ENCODE assay signal across 8 mouse cellular contexts in genomic region chr13:23285191-23285920, GRCm38 (mm10). TPM values are rescaled to one million over a fixed set of nuclear protein-coding genes. Genes with fewer than 3 reads are reported as not detected.
DNase-seq lines count a peak whose midpoint lies in the region; ATAC-seq and TF ChIP-seq lines count a peak whose summit lies in the region.
"Had no signal": no experiment of that assay in that cellular context is flagged by ENCODE, and none has a peak within 500 bp of the region (broad histone marks: within the 10 kb centered on the region; RNA-seq: fewer than 3 reads in every experiment).

No protein-coding gene starts in this region.

- H3K4me1 ChIP-seq in lung, embryonic 15.5 days = peaks cover 4% of the 10 kb centered on the region
- H3K4me1 ChIP-seq in lung, adult 2 months (ENCODE audit: control insufficient read depth, insufficient read depth, low read length) = no peaks in the 10 kb centered on the region
- peaks cover 3% of the 10 kb centered on the region for H3K4me1 ChIP-seq in hindbrain, embryonic 11.5 days (replicated peaks; ENCODE audit: control insufficient read depth, insufficient read depth, low read length)
- H3K4me1 ChIP-seq in midbrain, embryonic 10.5 days = peaks cover 23% of the 10 kb centered on the region
- no peaks in the 10 kb centered on the region for H3K4me1 ChIP-seq in kidney, adult 2 months (ENCODE audit: control insufficient read depth, insufficient read depth, low read length)

- no peaks in the 10 kb centered on the region; the same call in 1 of the 2 replicates for H3K27me3 ChIP-seq in lung, embryonic 15.5 days
- peaks cover 7% of the 10 kb centered on the region; the same call in 1 of the 2 replicates for H3K27me3 ChIP-seq in hindbrain, embryonic 11.5 days (ENCODE audit: control insufficient read depth, insufficient read depth, low read length)
- H3K27me3 ChIP-seq in midbrain, embryonic 10.5 days (ENCODE audit: low read depth, poor library complexity, severe bottlenecking) = peaks cover 35% of the 10 kb centered on the region
- no peaks in the 10 kb centered on the region; the same call in 1 of the 2 replicates for H3K27me3 ChIP-seq in kidney, adult 2 months (replicated peaks; ENCODE audit: control insufficient read depth, insufficient read depth, low read length)

- no peak overlapping the region for H3K9ac ChIP-seq in lung, embryonic 15.5 days
- peak overlapping the region; percentile 38; the same call in 1 of the 2 replicates for H3K9ac ChIP-seq in hindbrain, embryonic 11.5 days (ENCODE audit: low read depth, low read length)

- no peak for TF ChIP-seq CTCF in lung, adult 2 months (IDR thresholded peaks at IDR 0.05; ENCODE audit: insufficient read depth, low read length)
- TF ChIP-seq CTCF in kidney, adult 2 months (conservative IDR thresholded peaks at IDR 0.05; ENCODE audit: insufficient read depth, insufficient read length, low read depth, low read length) = no peak

- no peak for TF ChIP-seq POLR2A in lung, adult 2 months (IDR thresholded peaks at IDR 0.05; ENCODE audit: borderline replicate concordance, extremely low read depth, low read depth, low read length)
- TF ChIP-seq POLR2A in kidney, adult 2 months (IDR thresholded peaks at IDR 0.05; ENCODE audit: low read depth, low read length) = no peak

- ATAC-seq in lung, embryonic 15.5 days (ENCODE audit: borderline replicate concordance, extremely low read depth, low FRiP score, low TSS enrichment) = peak; percentile 64; the same call in 1 of the 2 replicates
- ATAC-seq in common myeloid progenitor, adult 5-6 weeks (replicated peaks; ENCODE audit: low read depth, poor library complexity, severe bottlenecking) = peak; percentile 42
- ATAC-seq in hindbrain, embryonic 11.5 days (ENCODE audit: low FRiP score) = peak; percentile 84
- ATAC-seq in inflammation-experienced regulatory T-cells, adult 6 months = no peak

- H3K27ac ChIP-seq in lung, embryonic 15.5 days = no peak overlapping the region
- H3K27ac ChIP-seq in hindbrain, embryonic 11.5 days (ENCODE audit: low read depth, low read length) = no peak overlapping the region
- H3K27ac ChIP-seq in midbrain, embryonic 10.5 days (replicated peaks) = peak overlapping the region; percentile 42; the same call in 1 of the 2 replicates
- no peak overlapping the region for H3K27ac ChIP-seq in kidney, adult 2 months (ENCODE audit: insufficient read depth, low read depth, low read length)

- peak overlapping the region; percentile 85 for H3K4me2 ChIP-seq in lung, embryonic 15.5 days
- peak overlapping the region; percentile 55 for H3K4me2 ChIP-seq in hindbrain, embryonic 11.5 days (replicated peaks; ENCODE audit: low read depth, low read length)

- peak overlapping the region; percentile 46 for H3K4me3 ChIP-seq in lung, embryonic 15.5 days
- no peak overlapping the region for H3K4me3 ChIP-seq in lung, adult 2 months (replicated peaks; ENCODE audit: extremely low read depth, low read depth, low read length)
- H3K4me3 ChIP-seq in hindbrain, embryonic 11.5 days (ENCODE audit: low read depth, low read length) = peak overlapping the region; percentile 37
- peak overlapping the region; percentile 61 for H3K4me3 ChIP-seq in midbrain, embryonic 10.5 days
- H3K4me3 ChIP-seq in kidney, adult 2 months (ENCODE audit: insufficient read depth, low read depth, low read length) = no peak overlapping the region

- WGBS in lung, embryonic 15.5 days = 2% methylated on average over 22 of the region's 22 CpGs
- 8% methylated on average over 22 of the region's 22 CpGs for WGBS in lung, adult 2 months
- 1% methylated on average over 22 of the region's 22 CpGs for WGBS in hindbrain, embryonic 11.5 days
- 1% methylated on average over 22 of the region's 22 CpGs for WGBS in midbrain, embryonic 10.5 days
- WGBS in kidney, adult 2 months = 10% methylated on average over 22 of the region's 22 CpGs

- H3K36me3 ChIP-seq in lung, embryonic 15.5 days = no peaks in the 10 kb centered on the region
- no peaks in the 10 kb centered on the region for H3K36me3 ChIP-seq in hindbrain, embryonic 11.5 days (ENCODE audit: control insufficient read depth, insufficient read depth, low read length)
- no peaks in the 10 kb centered on the region for H3K36me3 ChIP-seq in midbrain, embryonic 10.5 days
- no peaks in the 10 kb centered on the region for H3K36me3 ChIP-seq in kidney, adult 2 months (ENCODE audit: control insufficient read depth, insufficient read depth, low read length)

- DNase-seq in lung, adult 2 months = no peak
- DNase-seq in hindbrain, embryonic 11.5 days (ENCODE audit: low spot score) = peak; percentile 60
- peak; percentile 51 for DNase-seq in midbrain, embryonic 10.5 days (ENCODE audit: low spot score)
- no peak for DNase-seq in kidney, adult 2 months

- no peaks in the 10 kb centered on the region for H3K9me3 ChIP-seq in lung, embryonic 15.5 days
- H3K9me3 ChIP-seq in hindbrain, embryonic 11.5 days (ENCODE audit: control insufficient read depth, low read length) = no peaks in the 10 kb centered on the region
- no peaks in the 10 kb centered on the region for H3K9me3 ChIP-seq in midbrain, embryonic 10.5 days (replicated peaks)

RNA-seq across cellular contexts. Expression of gene Vmn1r223, which starts 38.4 kb away (rescaled TPM):
- polyA plus RNA-seq in lung, embryonic 15.5 days (2015; fragmentation: Nextera tagmentation; extraction: Ambion mirVana) = not detected in 2 replicates
- not detected in 2 replicates for polyA plus RNA-seq in lung, adult 2 months (2012; rRNA removed)
- total RNA-seq in common myeloid progenitor, adult 5-6 weeks (2017) = not detected in 2 replicates
- polyA plus RNA-seq in hindbrain, embryonic 11.5 days (2014; fragmentation: Nextera tagmentation; extraction: Ambion mirVana) = not detected in 2 replicates
- not detected in 2 replicates for polyA plus RNA-seq in midbrain, embryonic 10.5 days (2016; fragmentation: Nextera tagmentation; extraction: Ambion mirVana)
- not detected for polyA plus RNA-seq in inflammation-experienced regulatory T-cells, adult 6 months (2017; shearing (Covaris generic))
- not detected in 2 replicates for polyA plus RNA-seq in kidney, adult 2 months (2012; rRNA removed)
- polyA plus RNA-seq: large intestine, adult 2 months had no signal

RNA-seq across cellular contexts. Expression of gene Vmn1r222, which starts 49.6 kb away (rescaled TPM):
- polyA plus RNA-seq in lung, embryonic 15.5 days (2015; fragmentation: Nextera tagmentation; extraction: Ambion mirVana) = not detected in 2 replicates
- not detected in 2 replicates for polyA plus RNA-seq in lung, adult 2 months (2012; rRNA removed)
- total RNA-seq in common myeloid progenitor, adult 5-6 weeks (2017) = not detected in 2 replicates
- not detected in 2 replicates for polyA plus RNA-seq in hindbrain, embryonic 11.5 days (2014; fragmentation: Nextera tagmentation; extraction: Ambion mirVana)
- not detected in 2 replicates for polyA plus RNA-seq in midbrain, embryonic 10.5 days (2016; fragmentation: Nextera tagmentation; extraction: Ambion mirVana)
- polyA plus RNA-seq in inflammation-experienced regulatory T-cells, adult 6 months (2017; shearing (Covaris generic)) = not detected
- polyA plus RNA-seq in kidney, adult 2 months (2012; rRNA removed) = not detected in 2 replicates
- polyA plus RNA-seq: large intestine, adult 2 months had no signal

Comparison
In these comparisons a context has a peak if more than half of its experiments do, and no peak if none do; other contexts are left out.
1. H3K4me3 ChIP-seq: peak in lung, embryonic 15.5 days (single experiment), hindbrain, embryonic 11.5 days (single experiment) and midbrain, embryonic 10.5 days (single experiment); none in lung, adult 2 months (single experiment) and kidney, adult 2 months (single experiment).
2. DNase-seq: peak in hindbrain, embryonic 11.5 days (single experiment) and midbrain, embryonic 10.5 days (single experiment); none in lung, adult 2 months (single experiment) and kidney, adult 2 months (single experiment).